Mouse (Mus musculus): ENCODE measurements around the gene Fezf1.

The Fezf1 gene

DNA sequence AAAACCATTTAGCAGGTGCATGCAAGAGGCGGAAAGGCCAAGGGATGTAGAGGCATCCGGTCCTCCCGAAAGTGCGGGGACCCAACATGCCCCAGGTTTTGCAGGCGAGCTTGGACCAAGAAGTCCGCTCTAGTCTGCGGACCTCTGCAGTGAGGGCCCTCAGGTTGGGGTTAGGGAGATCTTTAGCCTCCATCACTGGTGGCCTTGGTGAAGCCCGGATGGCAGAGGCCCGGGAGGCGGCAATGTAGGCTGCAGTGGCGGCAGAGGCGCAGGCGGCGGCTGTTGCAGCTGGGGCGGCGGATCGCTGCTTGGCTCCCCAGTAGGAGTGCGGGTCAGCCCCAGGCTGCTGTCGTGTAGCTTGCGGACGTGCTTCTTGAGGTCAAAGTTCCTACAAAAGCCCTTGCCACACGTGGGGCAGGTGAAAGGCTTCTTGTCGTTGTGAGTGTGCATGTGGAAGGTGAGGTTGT lies 2.6 kb downstream of the Fezf1 start:
- peaks cover 83% of the 10 kb centered on the region for H3K27me3 ChIP-seq (ENCODE audit: insufficient read depth, low read length)
- no peaks in the 10 kb centered on the region for H3K36me3 ChIP-seq (ENCODE audit: insufficient read depth, low read length)
- H3K4me3 ChIP-seq (replicated peaks; ENCODE audit: low read length), result peak overlapping the region; percentile 29
- H3K9me3 ChIP-seq (ENCODE audit: low read length), result no peaks in the 10 kb centered on the region
- peaks cover 41% of the 10 kb centered on the region for H3K4me1 ChIP-seq (replicated peaks; ENCODE audit: low read depth, low read length)
- TF ChIP-seq POU5F1 (IDR thresholded peaks at IDR 0.05; ENCODE audit: borderline replicate concordance, low read length), result no peak
- TF ChIP-seq NANOG (IDR thresholded peaks at IDR 0.05; ENCODE audit: borderline replicate concordance, low read length), result no peak
- no peak for TF ChIP-seq CTCF (conservative IDR thresholded peaks at IDR 0.05; ENCODE audit: low read length)

GRCm38 (mm10) chr6:23245121-23245520 lies 3.0 kb downstream of the Fezf1 start:
- peaks cover 37% of the 10 kb centered on the region for H3K4me1 ChIP-seq (replicated peaks; ENCODE audit: low read depth, low read length)
- H3K27me3 ChIP-seq (ENCODE audit: insufficient read depth, low read length), result peaks cover 78% of the 10 kb centered on the region
- TF ChIP-seq NANOG (IDR thresholded peaks at IDR 0.05; ENCODE audit: borderline replicate concordance, low read length), result no peak
- TF ChIP-seq CTCF (conservative IDR thresholded peaks at IDR 0.05; ENCODE audit: low read length), result no peak
- no peak for TF ChIP-seq POU5F1 (IDR thresholded peaks at IDR 0.05; ENCODE audit: borderline replicate concordance, low read length)
- H3K36me3 ChIP-seq (ENCODE audit: insufficient read depth, low read length), result no peaks in the 10 kb centered on the region
- no peaks in the 10 kb centered on the region for H3K9me3 ChIP-seq (ENCODE audit: low read length)
- no peak overlapping the region; the same call in 1 of the 2 replicates for H3K4me3 ChIP-seq (replicated peaks; ENCODE audit: low read length)

GRCm38 (mm10) chr6:23243821-23244760 lies 4.1 kb downstream of the Fezf1 start:
- H3K9me3 ChIP-seq (ENCODE audit: low read length), result no peaks in the 10 kb centered on the region
- H3K4me1 ChIP-seq (replicated peaks; ENCODE audit: low read depth, low read length), result peaks cover 30% of the 10 kb centered on the region
- no peak overlapping the region for H3K4me3 ChIP-seq (replicated peaks; ENCODE audit: low read length)
- TF ChIP-seq NANOG (IDR thresholded peaks at IDR 0.05; ENCODE audit: borderline replicate concordance, low read length) (no peak), POU5F1 (IDR thresholded peaks at IDR 0.05; ENCODE audit: borderline replicate concordance, low read length) (no peak), CTCF (conservative IDR thresholded peaks at IDR 0.05; ENCODE audit: low read length) (no peak)
- H3K27me3 ChIP-seq (ENCODE audit: insufficient read depth, low read length), result peaks cover 69% of the 10 kb centered on the region
- no peaks in the 10 kb centered on the region for H3K36me3 ChIP-seq (ENCODE audit: insufficient read depth, low read length)

GRCm38 (mm10) chr6:23211499-23211898 lies 36.7 kb downstream of the Fezf1 start:
- Histone ChIP-seq H3K4me1 (replicated peaks; ENCODE audit: low read depth, low read length) (no peaks in the 10 kb centered on the region), H3K9me3 (ENCODE audit: low read length) (no peaks in the 10 kb centered on the region), H3K27me3 (ENCODE audit: insufficient read depth, low read length) (no peaks in the 10 kb centered on the region), H3K36me3 (ENCODE audit: insufficient read depth, low read length) (no peaks in the 10 kb centered on the region), H3K4me3 (replicated peaks; ENCODE audit: low read length) (no peak overlapping the region)
- TF ChIP-seq NANOG (IDR thresholded peaks at IDR 0.05; ENCODE audit: borderline replicate concordance, low read length), result no peak
- TF ChIP-seq POU5F1 (IDR thresholded peaks at IDR 0.05; ENCODE audit: borderline replicate concordance, low read length), result no peak
- TF ChIP-seq CTCF (conservative IDR thresholded peaks at IDR 0.05; ENCODE audit: low read length), result no peak

- Histone ChIP-seq H3K27me3 (ENCODE audit: insufficient read depth, low read length) (no peaks in the 10 kb centered on the region), H3K9me3 (ENCODE audit: low read length) (no peaks in the 10 kb centered on the region), H3K4me1 (replicated peaks; ENCODE audit: low read depth, low read length) (no peaks in the 10 kb centered on the region), H3K36me3 (ENCODE audit: insufficient read depth, low read length) (no peaks in the 10 kb centered on the region), H3K4me3 (replicated peaks; ENCODE audit: low read length) (no peak overlapping the region)
- TF ChIP-seq NANOG (IDR thresholded peaks at IDR 0.05; ENCODE audit: borderline replicate concordance, low read length) (no peak), CTCF (conservative IDR thresholded peaks at IDR 0.05; ENCODE audit: low read length) (no peak), POU5F1 (IDR thresholded peaks at IDR 0.05; ENCODE audit: borderline replicate concordance, low read length) (no peak)
Measured at GRCm38 (mm10) chr6:23207791-23208190, 40.4 kb downstream of the Fezf1 start.

GRCm38 (mm10) chr6:23202630-23203029 lies 45.5 kb downstream of the Fezf1 start:
- Histone ChIP-seq H3K4me1 (replicated peaks; ENCODE audit: low read depth, low read length) (no peaks in the 10 kb centered on the region), H3K27me3 (ENCODE audit: insufficient read depth, low read length) (no peaks in the 10 kb centered on the region), H3K9me3 (ENCODE audit: low read length) (0 out of 2 replicates have a peak, but pooled peaks cover 4% of the 10 kb centered on the region), H3K36me3 (ENCODE audit: insufficient read depth, low read length) (no peaks in the 10 kb centered on the region), H3K4me3 (replicated peaks; ENCODE audit: low read length) (no peak overlapping the region)
- TF ChIP-seq CTCF (conservative IDR thresholded peaks at IDR 0.05; ENCODE audit: low read length) (no peak), POU5F1 (IDR thresholded peaks at IDR 0.05; ENCODE audit: borderline replicate concordance, low read length) (no peak), NANOG (IDR thresholded peaks at IDR 0.05; ENCODE audit: borderline replicate concordance, low read length) (no peak)
